In genomic region chr2:29879964-29880830, GRCm38 (mm10) we compare ENCODE assay signal across 13 mouse cellular contexts. TPM values are rescaled to one million over a fixed set of nuclear protein-coding genes. Genes with fewer than 3 reads are reported as not detected.
DNase-seq lines count a peak whose midpoint lies in the region; ATAC-seq lines count a peak whose summit lies in the region.
"Had no signal": no experiment of that assay in that cellular context is flagged by ENCODE, and none has a peak within 500 bp of the region (broad histone marks: within the 10 kb centered on the region; RNA-seq: fewer than 3 reads in every experiment).

No protein-coding gene starts in this region.

- 64% methylated on average over 17 of the region's 17 CpGs for WGBS in liver, embryonic 11.5 days

- no peaks in the 10 kb centered on the region for H3K27me3 ChIP-seq in liver, embryonic 11.5 days (replicated peaks; ENCODE audit: control insufficient read depth, insufficient read depth, low read length)
- H3K27me3 ChIP-seq: CH12.LX; liver, embryonic 15.5 days; neural tube, embryonic 13.5 days had no signal

- H3K36me3 ChIP-seq in liver, embryonic 11.5 days (ENCODE audit: control insufficient read depth, insufficient read depth, low read length): peaks cover 24% of the 10 kb centered on the region

- no peak overlapping the region for H3K9ac ChIP-seq in liver, embryonic 11.5 days (ENCODE audit: low read depth, low read length)
- H3K9ac ChIP-seq: forebrain, embryonic 12.5 days; liver, embryonic 15.5 days; neural tube, embryonic 13.5 days had no signal

- H3K27ac ChIP-seq in liver, embryonic 11.5 days (ENCODE audit: low read depth, low read length): no peak overlapping the region
- H3K27ac ChIP-seq: forebrain, embryonic 12.5 days; liver, embryonic 15.5 days; neural tube, embryonic 13.5 days had no signal

- no peaks in the 10 kb centered on the region for H3K9me3 ChIP-seq in liver, embryonic 11.5 days (ENCODE audit: control insufficient read depth, low read length)
- H3K9me3 ChIP-seq: forebrain, embryonic 12.5 days; liver, embryonic 15.5 days; neural tube, embryonic 13.5 days had no signal

- H3K4me3 ChIP-seq in liver, embryonic 11.5 days (ENCODE audit: low read depth, low read length): no peak overlapping the region
- H3K4me3 ChIP-seq: forebrain, embryonic 12.5 days; liver, embryonic 15.5 days; neural tube, embryonic 13.5 days had no signal

- intact Hi-C loops in left cerebral cortex, postnatal 36 days (cut with DNase I): no loop called here

- H3K4me1 ChIP-seq in liver, embryonic 11.5 days (replicated peaks; ENCODE audit: control insufficient read depth, insufficient read depth, low read length): no peaks in the 10 kb centered on the region; the same call in 1 of the 2 replicates
- H3K4me1 ChIP-seq: forebrain, embryonic 12.5 days; liver, embryonic 15.5 days had no signal

- no peak overlapping the region for H3K4me2 ChIP-seq in liver, embryonic 11.5 days
- H3K4me2 ChIP-seq: forebrain, embryonic 12.5 days; liver, embryonic 15.5 days; neural tube, embryonic 13.5 days had no signal

- peak; percentile 41 to 68 for DNase-seq in frontal cortex, postnatal 36 days (ENCODE audit: low spot score in 2 of 2)
- no peak for DNase-seq in frontal cortex, postnatal 25 days (ENCODE audit: low spot score in 2 of 2)
- DNase-seq in right cerebral cortex, adult 2 months (ENCODE audit: low spot score in 2 of 2): peak; percentile 49 to 50
- no peak for DNase-seq in right cerebral cortex, postnatal 10 days (ENCODE audit: low spot score in 2 of 2)
- DNase-seq in adrenal gland, adult 18-20 months (ENCODE audit: low spot score in 2 of 2): peak; percentile 39 to 62
- DNase-seq in left cerebral cortex, postnatal 36 days (ENCODE audit: low spot score in 2 of 2): peak; percentile 38 to 54
- no peak for DNase-seq in liver, embryonic 11.5 days (ENCODE audit: low spot score)
- no peak for DNase-seq in embryo, embryonic 11 days
- DNase-seq: kidney, adult 2 months had no signal

- no peak for ATAC-seq in liver, embryonic 11.5 days (replicated peaks; ENCODE audit: low FRiP score)

RNA-seq across cellular contexts. Expression of gene Odf2, which starts 8.8 kb away (rescaled TPM):
- 10 to 100 TPM; 28.2 to 36.4 TPM for total RNA-seq in adrenal gland, adult 18-20 months (2021)
- 100 to 1,000 TPM in 1 of 2 experiments, 10 to 100 TPM in 1; 71.9 to 116 TPM for total RNA-seq in left cerebral cortex, postnatal 36 days (2021)
- polyA plus RNA-seq in liver, embryonic 11.5 days (2014; fragmentation: Nextera tagmentation; extraction: Ambion mirVana): 81.7 and 83.4 TPM in 2 replicates

RNA-seq across cellular contexts. Expression of gene Cercam, which starts 11.2 kb away (rescaled TPM):
- total RNA-seq in adrenal gland, adult 18-20 months (2021): 10 to 100 TPM in 1 of 2 experiments, 1 to 10 TPM in 1; 8.4 to 11.7 TPM
- total RNA-seq in left cerebral cortex, postnatal 36 days (2021): 1 to 10 TPM; 5.8 to 10.0 TPM
- 49.0 and 54.3 TPM in 2 replicates for polyA plus RNA-seq in liver, embryonic 11.5 days (2014; fragmentation: Nextera tagmentation; extraction: Ambion mirVana)

RNA-seq across cellular contexts. Expression of gene Gle1, which starts 55.0 kb away (rescaled TPM):
- 10 to 100 TPM; 28.1 to 30.8 TPM for total RNA-seq in adrenal gland, adult 18-20 months (2021)
- total RNA-seq in left cerebral cortex, postnatal 36 days (2021): 10 to 100 TPM; 42.7 to 49.0 TPM
- 58.0 and 62.8 TPM in 2 replicates for polyA plus RNA-seq in liver, embryonic 11.5 days (2014; fragmentation: Nextera tagmentation; extraction: Ambion mirVana)

Comparison
In these comparisons a context has a peak if more than half of its experiments do, and no peak if none do; other contexts are left out.
1. DNase-seq: peak in frontal cortex, postnatal 36 days (2 of 2), right cerebral cortex, adult 2 months (2 of 2), adrenal gland, adult 18-20 months (2 of 2) and left cerebral cortex, postnatal 36 days (2 of 2); none in frontal cortex, postnatal 25 days (0 of 2), right cerebral cortex, postnatal 10 days (0 of 2), liver, embryonic 11.5 days (single experiment) and embryo, embryonic 11 days (single experiment).